Mouse (Mus musculus): ENCODE measurements around the gene Sap18b.
"Not testable (repeated sequence)": the region's sequence is repeated elsewhere in the genome, so short reads cannot be mapped to it uniquely, and the experiment has no call there.

The Sap18b gene

DNA sequence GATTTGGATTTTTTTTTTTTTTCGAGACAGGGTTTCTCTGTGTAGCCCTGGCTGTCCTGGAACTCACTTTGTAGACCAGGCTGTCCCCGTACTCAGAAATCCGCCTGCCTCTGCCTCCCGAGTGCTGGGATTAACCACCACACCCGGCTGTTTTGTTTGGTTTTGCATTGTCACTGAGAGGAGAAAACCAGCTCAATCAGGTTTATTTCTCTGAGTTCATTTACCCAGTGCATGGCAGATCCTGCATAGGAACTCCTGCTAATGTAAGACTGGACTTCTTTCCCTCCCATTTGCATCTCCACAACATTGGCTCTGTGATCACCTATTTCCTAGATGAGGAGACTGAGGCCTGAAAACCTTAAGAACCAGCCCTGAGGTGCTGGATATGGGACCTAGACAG is 3.0 kb upstream of the Sap18b start:
- no peak for DNase-seq (ENCODE audit: low read depth, low spot score)

DNA sequence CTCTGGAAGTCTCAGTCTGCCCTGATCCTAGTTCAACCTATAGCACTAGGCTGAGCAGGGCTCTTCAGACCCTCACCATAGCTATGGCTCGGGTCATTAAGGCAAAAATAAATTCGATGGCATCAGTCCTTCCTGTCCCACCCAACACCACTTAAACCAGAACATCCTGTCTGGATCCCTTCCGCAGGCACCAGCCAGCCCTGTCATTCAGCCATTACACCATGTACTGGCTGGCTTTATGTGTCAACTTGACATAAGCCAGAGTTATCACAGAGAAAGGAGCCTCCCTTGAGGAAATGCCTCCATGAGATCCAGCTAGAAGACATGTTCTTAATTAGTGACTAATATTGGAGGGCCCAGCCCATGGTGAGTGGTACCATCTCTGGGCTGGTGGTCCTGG is 2.4 kb upstream of the Sap18b start:
- DNase-seq (ENCODE audit: low read depth, low spot score), result no peak

DNA sequence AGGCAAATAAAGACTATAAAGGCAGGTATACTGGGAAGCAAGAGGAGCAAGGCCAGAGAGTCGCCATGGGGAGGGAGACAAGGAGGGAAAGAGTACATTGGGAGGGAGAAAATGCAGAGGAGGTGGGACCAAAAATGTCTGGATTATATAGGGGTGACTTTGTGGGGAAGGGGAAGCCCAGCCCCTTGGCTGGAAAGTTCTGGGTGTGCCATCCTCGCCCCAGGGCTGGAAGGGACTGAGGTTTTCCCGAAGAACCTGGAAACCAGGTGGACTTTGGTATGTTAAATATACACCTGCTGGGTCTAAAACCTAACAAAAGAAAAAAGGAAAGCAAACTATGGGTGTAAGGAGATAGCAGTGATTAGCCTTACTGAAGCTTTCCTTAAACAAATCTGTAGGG is 5.0 kb downstream of the Sap18b start:
- no peak for DNase-seq (ENCODE audit: low read depth, low spot score)

DNA sequence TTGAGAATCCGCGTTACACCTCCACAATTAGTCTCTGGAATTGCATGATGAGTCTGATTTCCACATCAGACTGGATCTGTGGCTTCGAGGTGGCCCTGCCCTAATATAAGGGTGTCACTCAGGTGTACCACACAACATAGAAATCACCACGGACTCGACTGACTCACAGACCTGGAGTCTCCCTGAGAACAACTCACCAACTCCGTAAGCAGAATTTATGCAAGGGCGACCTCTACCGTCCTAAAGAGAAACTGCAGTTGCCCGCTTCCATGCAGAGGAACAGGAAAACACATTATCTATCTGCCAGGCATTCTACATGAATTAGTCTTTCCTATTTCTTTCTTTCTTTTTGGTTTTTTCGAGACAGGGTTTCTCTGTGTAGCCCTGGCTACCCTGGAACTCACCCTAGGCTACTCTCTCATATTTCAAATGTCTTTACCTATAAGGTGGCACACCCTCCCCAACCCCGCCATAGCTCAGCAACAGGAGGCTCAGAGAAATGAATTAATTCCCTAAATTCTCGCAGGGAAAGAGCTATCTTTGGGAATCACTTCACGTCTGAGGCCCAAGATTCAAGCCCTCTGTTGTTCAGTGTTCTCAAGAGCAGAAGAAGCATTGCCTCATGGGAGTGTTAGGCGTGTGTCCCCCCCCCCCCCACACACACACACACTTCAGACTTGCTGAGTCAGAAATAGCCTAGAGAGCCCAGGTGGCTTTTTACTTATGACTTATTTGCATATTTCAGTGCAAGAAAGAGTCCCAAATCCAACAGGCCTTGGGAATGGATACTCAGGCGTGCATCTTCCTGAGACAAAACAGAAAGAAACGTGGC is 7.7 kb downstream of the Sap18b start:
- DNase-seq (ENCODE audit: low read depth, low spot score), result peak; percentile 91

DNA sequence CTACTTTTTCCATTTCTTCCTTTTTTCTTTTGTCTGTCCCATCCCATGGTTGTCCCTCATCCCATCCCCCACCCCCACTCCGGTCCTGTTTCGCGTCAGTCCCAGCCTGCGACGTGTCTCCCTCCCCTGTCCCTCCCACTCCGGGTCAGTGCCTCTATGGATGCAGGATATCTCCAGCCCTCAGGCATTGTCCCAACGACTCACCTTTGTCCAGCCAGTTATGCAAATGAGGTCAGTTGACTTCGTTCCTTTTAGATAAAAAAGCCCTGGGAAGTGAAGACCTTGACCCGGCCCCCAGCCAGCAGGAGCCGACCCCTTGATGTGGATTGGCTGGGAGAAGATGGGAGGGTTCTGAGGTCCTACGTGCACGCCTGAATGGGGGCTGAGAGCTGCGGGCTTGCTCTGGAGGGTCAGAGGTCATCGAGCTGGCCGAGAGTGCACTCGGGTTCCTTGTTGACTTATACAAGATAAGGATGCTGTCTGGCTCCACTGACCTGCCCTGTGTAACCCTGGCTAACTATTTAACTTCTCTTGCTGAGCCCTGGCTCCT is 8.4 kb downstream of the Sap18b start:
- DNase-seq (ENCODE audit: low read depth, low spot score), result no peak

DNA sequence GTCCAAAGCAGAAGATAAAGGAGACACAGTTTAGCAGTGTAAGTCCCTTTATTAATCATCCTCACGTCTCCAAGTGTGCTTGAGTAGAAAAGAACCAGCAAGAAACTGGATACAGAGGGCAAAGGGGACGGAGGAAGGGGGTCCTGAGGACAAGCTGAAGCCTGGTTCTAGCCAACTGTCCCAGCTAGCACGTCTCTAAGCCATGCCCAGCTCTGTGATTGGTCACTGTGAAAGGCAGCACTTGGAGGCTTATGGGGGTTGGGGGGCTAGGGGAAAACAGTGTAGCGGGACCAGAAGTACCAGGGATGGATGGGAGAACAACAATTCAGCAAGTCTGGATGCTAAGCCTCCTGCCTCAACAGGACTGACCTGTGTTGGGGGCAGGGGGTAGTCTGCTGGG is 10.7 kb downstream of the Sap18b start:
- no peak for DNase-seq (ENCODE audit: low read depth, low spot score)

DNA sequence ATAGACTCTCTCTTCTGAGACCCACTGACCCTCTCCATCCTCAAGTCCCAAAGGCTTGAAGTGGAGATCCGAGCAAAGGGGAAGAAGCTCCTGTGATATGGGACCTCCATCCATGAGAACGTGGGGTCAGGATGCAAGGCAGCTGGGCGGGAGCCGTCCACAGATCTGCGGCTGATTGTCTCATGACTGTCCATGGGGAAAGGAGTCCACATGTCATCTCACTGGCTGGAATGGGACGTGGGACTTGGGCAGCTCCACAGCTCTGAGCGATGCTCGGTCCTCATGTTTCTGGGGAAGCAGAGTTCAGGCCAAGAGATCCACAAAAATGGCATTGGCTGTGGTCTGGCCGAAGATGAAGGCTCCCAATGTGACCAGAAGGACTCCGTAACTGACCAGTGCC is 12.1 kb downstream of the Sap18b start:
- DNase-seq (ENCODE audit: low read depth, low spot score), result no peak

DNA sequence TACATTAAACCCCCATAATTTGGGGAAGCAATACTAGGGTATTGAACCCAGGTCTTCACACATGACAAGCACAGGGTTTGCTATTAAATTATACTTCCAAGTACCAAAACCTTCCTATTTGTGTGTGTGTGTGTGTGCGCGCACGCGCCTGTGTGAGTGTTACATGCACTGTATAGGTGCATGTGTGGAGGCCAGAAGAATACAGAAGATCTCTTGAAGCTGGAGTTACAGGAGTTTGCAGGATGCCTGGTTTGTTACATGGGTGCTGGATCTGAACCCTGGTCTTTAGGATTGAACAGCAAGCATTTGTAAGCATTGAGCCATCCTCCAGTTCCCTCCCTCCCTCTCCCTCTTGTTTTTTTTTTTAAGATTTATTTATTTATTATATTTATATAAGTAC is 14.1 kb downstream of the Sap18b start:
- no peak for DNase-seq (ENCODE audit: low read depth, low spot score)

DNA sequence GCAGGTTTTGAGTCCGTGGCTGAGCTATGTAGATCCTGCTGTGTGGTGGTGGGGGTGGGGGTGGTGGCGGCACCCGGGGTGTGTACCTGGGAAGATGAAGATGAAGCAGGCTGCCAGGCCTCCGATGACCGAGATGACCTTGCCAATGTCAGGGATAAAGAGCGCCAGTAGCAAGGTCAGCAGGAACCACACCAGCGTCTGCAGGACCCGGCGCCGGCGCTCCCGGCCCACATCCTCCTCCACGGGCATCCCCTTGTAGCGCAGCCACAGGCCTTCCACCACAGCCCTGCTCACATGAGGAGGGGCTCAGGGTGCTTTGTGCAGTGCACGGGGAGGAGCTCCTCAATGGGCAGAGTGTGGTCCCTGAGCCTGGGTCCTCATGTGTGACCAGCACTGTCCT is 16.3 kb downstream of the Sap18b start:
- DNase-seq (ENCODE audit: low read depth, low spot score), result no peak

DNA sequence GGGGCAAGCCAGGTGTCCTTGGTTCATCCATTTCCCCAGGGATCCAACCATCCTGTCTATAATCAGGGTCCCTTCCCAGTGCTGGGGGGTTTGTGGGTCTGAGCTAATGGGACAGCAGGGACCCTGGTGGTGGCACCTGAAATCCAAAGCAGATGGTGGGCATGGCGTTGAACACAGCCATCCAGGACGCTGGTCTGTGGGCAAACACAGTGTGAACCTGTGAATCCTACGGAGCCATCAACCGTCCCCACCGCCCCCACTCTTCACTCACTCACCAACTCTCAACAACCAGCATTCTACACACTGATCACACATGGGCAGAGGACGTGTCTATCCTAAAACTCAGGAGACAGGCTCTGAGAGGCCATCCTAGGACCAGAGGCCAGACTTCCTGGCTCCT is 18.8 kb downstream of the Sap18b start:
- no peak for DNase-seq (ENCODE audit: low read depth, low spot score)

DNA sequence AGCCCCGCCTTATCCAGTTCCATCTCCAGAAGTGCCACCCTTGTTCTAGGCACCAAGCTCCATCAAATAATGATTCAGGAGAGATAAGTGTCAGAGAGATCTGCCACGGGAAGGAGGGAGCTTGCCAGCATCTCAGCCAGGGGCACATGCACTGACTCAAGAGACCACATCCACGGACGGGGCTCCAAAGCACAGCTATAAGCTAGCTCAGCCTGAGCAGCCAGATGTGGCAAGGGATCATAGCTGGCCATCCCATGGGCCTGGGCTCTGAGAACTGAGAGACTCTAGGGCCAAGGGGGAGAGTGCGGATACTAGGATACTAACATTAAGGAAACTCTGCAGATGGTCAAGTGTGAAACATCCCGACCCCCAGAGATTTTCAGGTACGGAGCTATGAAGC is 19.9 kb downstream of the Sap18b start:
- no peak for DNase-seq (ENCODE audit: low read depth, low spot score)

DNA sequence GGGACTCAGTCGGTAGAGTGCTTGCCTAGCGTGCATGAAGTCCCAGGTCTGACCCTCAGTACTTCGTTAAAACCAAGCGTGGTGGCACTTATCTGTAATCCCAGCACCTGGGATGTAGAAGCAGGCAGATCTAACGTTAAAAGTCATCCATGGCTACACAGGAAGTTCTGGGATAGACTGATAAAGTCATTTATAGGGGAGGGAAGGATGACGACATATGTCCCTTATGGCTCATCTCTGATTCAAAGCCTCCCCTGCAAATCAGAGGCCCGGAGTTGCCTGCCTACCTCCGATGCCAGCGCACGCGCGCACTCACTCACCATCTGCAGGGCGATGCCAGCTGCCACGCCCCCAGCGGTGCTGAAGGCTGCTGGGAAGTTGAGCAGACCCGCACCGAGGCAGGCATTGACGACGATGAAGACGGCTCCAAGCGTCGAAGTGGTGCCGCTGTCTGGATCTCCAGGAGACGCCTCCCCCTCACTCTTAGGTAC is 23.0 kb downstream of the Sap18b start:
- DNase-seq (ENCODE audit: low read depth, low spot score), result peak; percentile 55

DNA sequence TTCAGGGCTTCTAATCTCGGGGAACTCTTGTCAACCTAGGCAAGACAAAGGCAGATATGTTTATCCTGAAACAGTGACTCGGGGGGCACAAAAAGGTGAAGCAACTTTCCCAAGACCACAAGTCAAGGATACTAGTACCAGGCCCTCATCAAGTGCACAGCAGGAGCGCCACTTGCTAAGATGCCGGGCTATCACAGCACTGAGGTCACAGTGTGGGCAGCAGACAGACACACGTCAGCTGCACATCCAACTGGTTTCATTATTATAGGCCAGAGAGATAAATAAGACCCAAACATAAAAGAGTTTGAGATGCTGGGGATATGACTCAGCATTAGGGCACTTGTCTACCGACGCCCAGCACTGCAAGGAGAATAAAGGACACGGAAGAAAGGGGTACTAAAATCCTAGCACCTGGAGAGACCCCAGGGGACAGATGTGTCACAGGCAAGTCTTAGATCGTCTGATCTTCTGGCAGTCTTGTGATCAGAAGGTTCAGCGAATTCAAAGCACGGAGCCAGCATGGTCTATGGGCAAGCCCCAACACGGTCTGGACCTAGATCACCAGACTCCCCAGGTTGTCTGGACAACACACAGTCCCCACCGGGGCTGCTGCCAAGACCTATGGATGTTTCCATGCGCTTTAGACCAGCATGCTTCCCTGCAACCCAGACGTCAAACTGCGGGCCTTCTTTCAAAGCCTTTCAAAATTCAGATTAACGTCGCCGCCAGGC is 23.8 kb downstream of the Sap18b start:
- no peak for DNase-seq (ENCODE audit: low read depth, low spot score)

DNA sequence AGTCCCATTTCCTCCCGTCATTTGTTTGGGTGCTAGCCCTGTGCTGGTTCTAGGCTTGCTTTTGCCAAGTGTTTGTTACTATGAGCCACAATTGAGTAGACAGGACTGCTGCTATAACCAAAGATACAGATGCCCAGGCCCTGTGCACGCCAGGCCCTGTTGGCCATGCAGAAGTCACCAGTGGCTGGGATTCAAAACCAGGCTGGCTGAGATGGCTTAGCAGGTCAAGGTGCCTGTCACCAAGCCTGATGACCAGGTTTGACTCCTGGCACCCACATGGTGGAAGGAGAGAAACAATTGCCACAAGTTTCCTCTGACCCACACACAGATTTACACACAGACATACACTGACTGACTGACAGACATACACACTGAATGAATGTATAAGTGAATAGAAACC is 25.2 kb downstream of the Sap18b start:
- DNase-seq (ENCODE audit: low read depth, low spot score), result no peak

DNA sequence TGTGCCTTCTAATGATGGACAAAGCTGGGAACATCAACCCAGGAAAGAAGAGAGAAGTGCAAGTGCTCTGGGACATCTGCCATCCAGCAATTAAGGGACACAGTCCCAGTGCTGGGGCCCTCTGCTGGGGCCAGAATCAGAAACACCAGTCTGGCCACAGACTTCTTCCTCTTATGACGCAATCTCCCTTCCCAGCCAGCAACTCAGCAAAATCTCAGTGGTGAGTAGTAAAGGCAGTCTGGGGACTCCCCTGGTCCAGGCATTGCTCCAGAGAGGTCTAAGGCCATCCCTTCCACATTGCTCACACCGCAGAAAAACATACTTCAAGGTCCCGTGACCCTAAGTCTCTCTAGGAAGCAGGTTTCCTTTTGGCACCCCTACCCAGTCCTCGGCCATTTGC is 27.1 kb downstream of the Sap18b start:
- peak; percentile 46 for DNase-seq (ENCODE audit: low read depth, low spot score)

DNA sequence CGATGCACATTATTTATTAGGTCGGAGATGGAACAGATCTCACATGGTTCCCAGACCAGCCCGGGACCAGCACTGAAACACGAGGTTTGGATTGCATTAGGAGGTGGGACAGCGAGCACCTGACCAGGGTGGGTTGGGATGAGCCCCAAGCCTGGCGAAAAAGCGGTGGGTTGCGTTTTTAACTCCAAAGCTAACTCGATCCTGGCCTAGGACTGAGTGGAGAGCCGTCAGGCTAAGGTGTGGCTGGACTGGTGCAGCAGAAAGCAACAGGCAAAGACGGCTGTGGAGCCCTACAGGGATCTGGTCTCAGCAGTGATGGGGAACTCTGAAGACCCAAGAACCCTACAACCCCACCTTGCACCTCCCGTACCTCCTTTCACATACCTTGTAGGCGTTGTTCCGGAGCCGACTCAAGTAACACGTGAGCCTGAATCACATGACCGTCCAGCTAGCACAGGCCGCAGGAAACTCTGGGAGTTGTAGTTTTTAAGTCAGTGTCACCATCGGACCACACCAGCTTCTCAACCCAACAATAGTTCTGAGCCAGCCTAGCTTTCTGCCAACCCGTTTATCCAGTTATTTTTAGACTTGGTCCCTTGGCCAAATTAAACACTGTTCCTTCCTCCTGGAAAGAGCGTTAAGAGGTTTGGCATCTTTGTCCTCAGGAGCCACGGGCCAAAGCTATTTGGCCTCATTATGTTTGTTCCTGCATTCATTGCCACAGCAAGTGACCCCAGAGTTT is 28.1 kb downstream of the Sap18b start, which contains the start of gene Slc38a7:
TSS of gene Slc38a7 (minus strand) at position 438 of the 742 bp plus-strand sequence.
- DNase-seq (ENCODE audit: low read depth, low spot score), result peak; percentile 97

DNA sequence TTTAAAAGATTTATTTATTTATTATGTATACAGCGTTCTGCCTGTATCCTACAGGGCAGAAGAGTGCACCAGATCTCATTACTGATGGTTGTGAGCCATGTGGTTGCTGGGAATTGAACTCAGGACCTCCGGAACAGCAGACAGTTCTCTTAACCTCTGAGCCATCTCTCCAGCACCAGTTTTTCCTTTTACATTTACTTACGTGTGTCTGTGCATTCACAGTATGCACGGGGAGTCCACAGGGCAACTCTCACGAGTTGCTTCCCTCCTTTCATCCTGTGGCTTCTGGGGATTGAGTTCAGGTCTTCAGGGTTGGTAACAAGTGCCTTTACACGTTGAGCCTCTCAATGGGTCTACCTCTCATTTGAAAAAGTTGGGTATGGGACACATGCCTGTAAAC is 29.0 kb downstream of the Sap18b start:
- DNase-seq (ENCODE audit: low read depth, low spot score), result no peak

DNA sequence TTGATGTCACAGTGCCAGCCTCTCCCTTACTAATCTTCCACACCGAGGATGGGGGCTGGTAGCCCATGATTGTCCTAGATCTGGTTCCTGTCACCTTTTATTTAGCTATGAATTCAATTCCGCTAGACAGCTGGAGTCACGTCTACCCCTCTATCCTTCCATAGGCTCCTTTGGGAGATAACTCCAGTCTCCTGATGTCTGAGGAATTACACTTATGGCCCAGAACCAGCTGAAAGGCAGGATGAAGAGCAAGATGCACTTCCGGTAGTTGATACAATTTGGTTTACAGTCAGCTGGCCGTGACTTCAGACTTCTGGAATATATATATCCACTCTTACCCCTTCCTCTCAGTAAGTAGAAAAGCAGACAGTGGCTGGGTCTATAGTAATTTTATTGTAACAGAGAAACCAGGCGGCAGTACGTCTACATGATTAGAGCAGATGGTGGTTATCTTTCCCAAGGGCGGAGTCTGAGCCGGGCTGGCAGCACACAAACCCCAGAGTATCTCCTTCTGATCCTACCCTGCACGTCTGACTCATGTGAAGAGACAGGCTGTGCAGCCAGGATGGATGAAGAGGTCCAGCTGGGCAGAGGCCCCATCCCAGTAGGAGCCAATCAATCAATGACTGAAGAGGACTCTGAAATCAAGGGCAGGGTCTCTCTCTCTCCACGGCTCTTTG is 38.8 kb downstream of the Sap18b start:
- not testable (repeated sequence) for DNase-seq (ENCODE audit: low read depth, low spot score)

DNA sequence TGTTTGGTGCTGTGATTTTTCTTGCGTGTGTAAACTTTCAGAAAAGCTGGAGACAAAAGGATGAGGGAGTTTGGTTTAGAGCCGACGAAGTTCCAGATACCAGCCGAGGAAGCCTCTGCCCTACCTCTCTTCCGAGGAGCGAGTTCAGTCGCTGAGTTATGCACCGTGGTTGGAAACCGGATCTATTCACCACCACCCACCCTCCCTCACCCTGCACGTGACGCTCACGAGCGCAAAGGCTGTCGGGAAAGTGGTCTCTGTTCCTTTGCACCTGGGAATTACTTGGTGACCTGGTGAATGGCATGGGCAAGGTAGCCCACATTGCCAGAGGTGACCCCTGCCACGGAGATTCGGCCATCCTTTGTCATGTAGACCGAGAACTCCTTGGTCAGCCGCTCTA is 39.7 kb downstream of the Sap18b start:
- DNase-seq (ENCODE audit: low read depth, low spot score), result not testable (repeated sequence)

DNA sequence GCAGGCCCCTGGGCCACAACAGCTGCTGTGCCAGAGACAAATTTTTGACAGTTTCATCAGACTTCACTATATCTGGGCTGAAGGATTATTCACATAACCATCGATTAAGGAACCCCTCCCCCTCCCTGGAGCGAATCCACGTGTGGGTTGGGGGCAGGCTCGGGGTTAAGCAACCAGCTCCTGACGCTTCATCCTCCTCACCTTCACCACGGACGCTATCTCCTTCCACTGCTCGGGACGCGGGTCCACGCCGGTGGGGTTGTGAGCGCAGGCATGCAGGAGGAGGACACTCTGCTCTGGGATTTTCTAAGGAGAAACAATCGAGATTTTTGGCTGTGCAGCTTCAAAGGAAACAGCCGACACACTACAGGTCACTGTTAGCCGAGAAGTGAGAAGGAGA is 46.5 kb downstream of the Sap18b start:
- no peak for DNase-seq (ENCODE audit: low read depth, low spot score)

DNA sequence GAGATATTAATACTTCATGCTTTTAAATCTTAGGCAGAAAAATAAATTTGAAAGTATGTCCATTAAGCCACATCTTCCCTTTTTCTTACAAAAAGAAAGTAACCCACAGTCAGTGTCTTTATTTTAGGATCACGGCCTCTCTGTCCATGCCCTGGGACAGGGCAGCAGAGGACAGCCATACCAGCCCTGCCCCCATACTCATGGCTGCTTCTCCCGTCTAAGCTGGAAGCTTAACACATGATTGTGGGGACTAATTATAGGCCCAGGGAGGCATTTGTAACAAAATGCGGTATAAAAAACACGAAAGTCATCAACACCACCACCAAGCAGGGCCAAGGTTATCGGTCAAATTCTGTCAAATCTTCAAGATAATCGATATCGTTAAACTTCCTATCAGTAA is 50.1 kb downstream of the Sap18b start:
- no peak for DNase-seq (ENCODE audit: low read depth, low spot score)
